Mouse (Mus musculus): Measurements from ENCODE around the gene Ap3d1.

The Ap3d1 gene

GRCm38 (mm10) chr10:80757717-80758116 lies 15.7 kb upstream of the Ap3d1 start:
- DNase-seq (ENCODE audit: low read depth in 1 of 2, low spot score in 2 of 2): peak in 1 of 2 experiments; percentile 35

- DNase-seq (ENCODE audit: low read depth in 1 of 2, low spot score in 2 of 2): no peak
These were observed 14.9 kb upstream of the Ap3d1 start for GRCm38 (mm10) chr10:80756967-80757366.

- DNase-seq (ENCODE audit: low read depth in 1 of 2, low spot score in 2 of 2): no peak
These were observed 14.4 kb upstream of the Ap3d1 start for GRCm38 (mm10) chr10:80756509-80756908.

- DNase-seq (ENCODE audit: low read depth in 1 of 2, low spot score in 2 of 2): no peak
These were observed 14.0 kb upstream of the Ap3d1 start for GRCm38 (mm10) chr10:80756099-80756498.

- DNase-seq (ENCODE audit: low read depth in 1 of 2, low spot score in 2 of 2): no peak
These were observed 13.4 kb upstream of the Ap3d1 start for GRCm38 (mm10) chr10:80755291-80756015.

- DNase-seq (ENCODE audit: low read depth in 1 of 2, low spot score in 2 of 2): peak; percentile 95 to 97
These were observed 12.7 kb upstream of the Ap3d1 start, which contains the start of gene Dot1l for GRCm38 (mm10) chr10:80754594-80755290. TSS of gene Dot1l (plus strand) at chr10:80755206.

GRCm38 (mm10) chr10:80752079-80752625 lies 10.1 kb upstream of the Ap3d1 start:
- DNase-seq (ENCODE audit: low read depth in 1 of 2, low spot score in 2 of 2): no peak

- DNase-seq (ENCODE audit: low read depth in 1 of 2, low spot score in 2 of 2): peak; percentile 80 to 85
These were observed 9.2 kb upstream of the Ap3d1 start for GRCm38 (mm10) chr10:80751188-80751832.

- DNase-seq (ENCODE audit: low read depth in 1 of 2, low spot score in 2 of 2): no peak
These were observed 6.5 kb upstream of the Ap3d1 start for GRCm38 (mm10) chr10:80748609-80749008.

GRCm38 (mm10) chr10:80747410-80747809 lies 5.3 kb upstream of the Ap3d1 start:
- DNase-seq (ENCODE audit: low read depth in 1 of 2, low spot score in 2 of 2): peak in 1 of 2 experiments; percentile 68

GRCm38 (mm10) chr10:80744262-80744661 lies 2.2 kb upstream of the Ap3d1 start:
- peak in 1 of 2 experiments; percentile 40 for DNase-seq (ENCODE audit: low read depth in 1 of 2, low spot score in 2 of 2)

GRCm38 (mm10) chr10:80741634-80742179 lies 357 bp downstream of the Ap3d1 start:
- peak in 1 of 2 experiments; percentile 28 for DNase-seq (ENCODE audit: low read depth in 1 of 2, low spot score in 2 of 2)

- DNase-seq (ENCODE audit: low read depth in 1 of 2, low spot score in 2 of 2): no peak
These were observed 918 bp downstream of the Ap3d1 start for GRCm38 (mm10) chr10:80741146-80741545.

GRCm38 (mm10) chr10:80738657-80739056 lies 3.4 kb downstream of the Ap3d1 start:
- DNase-seq (ENCODE audit: low read depth in 1 of 2, low spot score in 2 of 2): no peak

GRCm38 (mm10) chr10:80736731-80737130 lies 5.3 kb downstream of the Ap3d1 start:
- DNase-seq (ENCODE audit: low read depth in 1 of 2, low spot score in 2 of 2): no peak

GRCm38 (mm10) chr10:80732611-80733101 lies 9.4 kb downstream of the Ap3d1 start:
- no peak for DNase-seq (ENCODE audit: low read depth in 1 of 2, low spot score in 2 of 2)

- no peak for DNase-seq (ENCODE audit: low read depth in 1 of 2, low spot score in 2 of 2)
These were observed 14.5 kb downstream of the Ap3d1 start for GRCm38 (mm10) chr10:80727369-80728127.

GRCm38 (mm10) chr10:80717281-80717680 lies 24.8 kb downstream of the Ap3d1 start:
- DNase-seq (ENCODE audit: low read depth in 1 of 2, low spot score in 2 of 2): no peak

GRCm38 (mm10) chr10:80710834-80711233 lies 31.2 kb downstream of the Ap3d1 start:
- DNase-seq (ENCODE audit: low read depth in 1 of 2, low spot score in 2 of 2): no peak

- no peak for DNase-seq (ENCODE audit: low read depth in 1 of 2, low spot score in 2 of 2)
These were observed 36.6 kb downstream of the Ap3d1 start for GRCm38 (mm10) chr10:80705479-80705878.

Data from monocyte, adult 2 months (primary cell).